Mouse (Mus musculus) heart, postnatal 25 days (tissue): ENCODE results near the gene Cyp2j8. TPM values are rescaled to one million over a fixed set of nuclear protein-coding genes. Genes with fewer than 3 reads are reported as not detected.
"Not testable (repeated sequence)": the region's sequence is repeated elsewhere in the genome, so short reads cannot be mapped to it uniquely, and the experiment has no call there.

Experiments
- DNase-seq: peaks from one replicate; pipeline ENCODE4 v3.0.0; 2022; ENCODE audit warnings: low spot score
- intact Hi-C: fragments of 180-260 bp; cut with DNase I; formaldehyde crosslinking; loops from one replicate; pipeline ENCODE4 v1.15.1; 2025
- total RNA-seq, 2 experiments: library from RNA; stranded (reverse); gene quantifications; 2 replicates each; pipeline ENCODE4 v1.2.3; 2021

Cyp2j8 gene
- not detected for total RNA-seq

- no peak for DNase-seq
- intact Hi-C loops = no loop called here
Observed at GRCm38 (mm10) chr4:96507286-96507685, at the start of gene Cyp2j8. TSS of gene Cyp2j8 (minus strand) at chr4:96507386.

- intact Hi-C loops = loop anchor here (5.0 kb wide), 1 partner anchor 39 kb away; the partner anchor contains the start of gene Cyp2j9
- DNase-seq = peak; percentile 32
Observed at GRCm38 (mm10) chr4:96553133-96553819, 46.1 kb upstream of the Cyp2j8 start, which contains the start of gene Cyp2j6. TSS of gene Cyp2j6 (minus strand) at chr4:96553661.

- intact Hi-C loops = loop anchor here (5.0 kb wide), 1 partner anchor 41 kb away; the partner anchor contains the start of gene Cyp2j9
Observed at GRCm38 (mm10) chr4:96551619-96552018, 44.4 kb upstream of the Cyp2j8 start.

GRCm38 (mm10) chr4:96545976-96546375 lies 38.8 kb upstream of the Cyp2j8 start:
- DNase-seq = no peak
- intact Hi-C loops = no loop called here

More at GRCm38 (mm10) chr4:96551619-96552018, 44.4 kb upstream of the Cyp2j8 start:
- DNase-seq = no peak

- intact Hi-C loops = loop anchor here (5.0 kb wide), 1 partner anchor 253 kb away; no protein-coding TSS in a partner anchor
- no peak for DNase-seq
Observed at GRCm38 (mm10) chr4:96525772-96526171, 18.6 kb upstream of the Cyp2j8 start.

GRCm38 (mm10) chr4:96522256-96522655 lies 15.1 kb upstream of the Cyp2j8 start:
- DNase-seq = no peak
- intact Hi-C loops = no loop called here

- intact Hi-C loops = no loop called here
- DNase-seq = no peak
Observed at GRCm38 (mm10) chr4:96510083-96510482, 2.9 kb upstream of the Cyp2j8 start.

GRCm38 (mm10) chr4:96463311-96464060 lies 43.7 kb downstream of the Cyp2j8 start:
- DNase-seq, intact Hi-C loops: not testable (repeated sequence)

Other genes with a start within 250 kb of the Cyp2j8 start
- not detected for gene Cyp2j11, start 158.7 kb downstream of the Cyp2j8 start, total RNA-seq
- gene Cyp2j6, start 46.3 kb upstream of the Cyp2j8 start, total RNA-seq = 1 to 10 TPM; 2.7 TPM
- 1 to 10 TPM in 1 of 2 experiments, under 1 TPM in 1; 0.96 to 1.4 TPM for gene Cyp2j9, start 84.2 kb upstream of the Cyp2j8 start, total RNA-seq
- not detected for gene Cyp2j5, start 156.8 kb upstream of the Cyp2j8 start, total RNA-seq